Mouse (Mus musculus) layer of hippocampus, adult 8-10 months (tissue): ENCODE data around the gene Sctr. TPM values are rescaled to one million over a fixed set of nuclear protein-coding genes. Genes with fewer than 3 reads are reported as not detected.

Source experiments
- DNase-seq, 2 experiments: peaks; one replicate each; pipeline ENCODE4 v3.0.0; 2022; ENCODE audit warnings: low spot score in 2 of 2
- total RNA-seq, 4 experiments: library from RNA; stranded (reverse); gene quantifications; 2 replicates each; pipeline ENCODE4 v1.2.4; 2022

Gene Sctr
- total RNA-seq, 4 experiments from 2014 or later = 1.1 to 2.7 (median 1.7) TPM

- no peak for DNase-seq
Observed at GRCm38 (mm10) chr1:120027693-120028092, 21.0 kb downstream of the Sctr start.

- DNase-seq = no peak
Observed at GRCm38 (mm10) chr1:120030474-120030873, 23.8 kb downstream of the Sctr start.

GRCm38 (mm10) chr1:120032804-120033468 lies 26.2 kb downstream of the Sctr start:
- DNase-seq = peak; percentile 45 to 70

DNA sequence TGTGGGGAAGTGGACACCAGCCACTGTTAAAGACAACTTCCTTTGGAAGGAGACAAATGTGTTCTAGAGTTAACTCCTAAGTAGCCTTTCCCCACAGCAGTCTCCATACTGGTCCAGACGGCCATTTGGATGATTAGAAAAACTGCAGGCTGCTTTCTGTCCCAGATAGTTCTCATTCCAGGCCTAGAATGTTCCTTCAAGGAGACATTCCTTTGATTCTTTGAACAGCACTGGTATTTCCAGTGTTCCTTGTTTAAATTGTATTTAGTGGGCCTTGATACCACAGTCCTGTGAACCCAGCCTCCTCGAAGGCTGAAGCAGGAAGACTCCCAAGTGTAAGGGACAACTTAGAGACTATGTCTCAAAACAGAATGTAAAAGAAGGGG lies 26.8 kb downstream of the Sctr start:
- no peak for DNase-seq

DNA sequence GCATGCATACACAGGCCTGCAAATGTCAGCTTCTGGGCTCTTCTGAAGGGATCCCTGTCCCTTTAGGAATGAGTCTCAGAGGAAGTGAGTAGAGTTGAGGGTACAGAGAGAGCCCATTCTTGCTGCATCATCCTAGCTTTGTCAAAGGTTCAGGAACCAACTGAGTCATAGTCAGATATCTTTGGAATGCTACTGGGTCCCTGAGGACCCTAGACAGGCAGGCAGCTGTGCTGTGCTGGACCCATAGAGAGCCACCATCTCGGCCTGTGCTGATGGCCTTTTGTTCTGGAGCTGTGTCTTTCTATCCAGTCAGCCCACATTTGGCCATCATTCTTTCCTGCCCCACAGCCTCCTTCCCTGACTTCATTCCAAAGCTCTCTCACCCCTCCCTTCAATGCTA lies 28.1 kb downstream of the Sctr start:
- DNase-seq = no peak

DNA sequence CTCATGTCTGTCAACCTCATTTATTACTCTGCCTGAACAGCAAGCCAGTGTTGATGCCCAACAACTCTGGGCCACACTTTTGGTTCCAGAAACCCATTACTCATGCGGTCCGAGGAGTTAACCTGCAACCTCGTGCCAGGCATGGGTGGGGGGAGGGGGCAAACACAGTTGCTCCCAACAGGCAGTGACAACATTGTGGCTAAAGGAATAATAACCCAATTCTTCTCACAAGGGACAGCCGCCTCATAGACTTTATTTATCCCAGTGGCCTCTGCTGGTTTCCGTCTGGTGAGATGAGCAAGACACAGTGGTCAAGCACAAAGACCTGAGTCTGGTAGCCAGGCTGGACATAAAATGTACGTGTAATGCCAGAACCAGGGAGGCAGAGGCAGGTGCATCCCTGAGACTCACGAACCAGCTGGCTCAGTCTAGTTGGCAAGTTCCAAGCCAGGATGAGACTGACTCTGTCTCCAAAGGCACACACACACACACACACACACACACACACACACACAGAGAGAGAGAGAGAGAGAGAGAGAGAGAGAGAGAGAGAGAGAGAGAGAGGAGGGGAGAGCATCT lies 28.9 kb downstream of the Sctr start:
- DNase-seq = no peak

DNA sequence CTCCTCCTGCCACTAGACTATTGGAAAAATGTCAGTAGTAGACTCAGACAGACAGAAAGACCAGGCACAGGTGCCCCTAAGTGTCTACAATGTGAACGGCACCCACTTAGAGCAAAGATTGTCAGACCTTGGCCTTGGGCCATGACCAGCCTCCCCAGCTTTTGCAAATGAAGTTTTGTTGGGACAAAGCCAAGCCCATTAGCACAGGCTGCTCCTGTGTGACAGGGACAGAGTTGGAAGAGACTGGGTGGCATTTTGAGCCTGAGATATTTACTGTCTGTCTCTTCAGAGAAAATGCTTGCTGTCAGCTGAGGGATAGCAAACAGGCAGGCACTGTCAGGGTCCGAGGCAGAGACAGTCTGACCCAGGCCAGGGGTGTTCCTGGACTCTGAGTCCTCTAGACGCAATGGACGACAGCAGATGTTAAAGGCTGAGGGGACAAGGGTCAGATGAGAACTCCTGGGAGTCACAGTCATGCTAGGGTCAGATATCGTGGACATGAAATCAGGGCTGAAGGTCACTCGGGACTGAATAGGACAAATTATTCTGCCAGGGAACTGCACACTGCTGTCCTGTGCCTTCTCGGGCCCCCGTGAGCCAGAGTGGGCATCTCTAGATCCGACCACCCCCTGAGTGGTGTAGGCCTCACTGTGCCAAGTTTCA lies 30.5 kb downstream of the Sctr start:
- DNase-seq = no peak

- no peak for DNase-seq
Observed at GRCm38 (mm10) chr1:120038594-120038993, 31.9 kb downstream of the Sctr start.

DNA sequence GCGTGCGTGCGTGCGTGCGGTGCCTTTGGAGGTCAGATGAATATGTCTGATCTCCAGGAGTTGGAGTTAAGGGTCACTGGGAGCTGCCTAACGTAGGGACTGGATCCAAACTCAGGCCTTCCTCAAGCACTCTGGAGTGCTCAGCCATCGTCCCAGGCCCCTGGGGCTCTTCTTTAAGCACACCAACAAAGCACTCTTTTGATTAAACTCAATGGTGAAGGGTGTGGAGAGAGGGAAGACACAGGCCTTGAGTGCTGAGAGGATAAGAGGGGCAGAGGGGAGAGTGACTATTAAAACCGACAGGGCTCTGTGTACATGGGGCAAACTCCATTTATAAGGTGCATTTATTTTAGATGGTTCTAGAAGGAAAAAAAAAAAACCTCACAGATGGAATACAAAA lies 35.7 kb downstream of the Sctr start:
- no peak for DNase-seq

DNA sequence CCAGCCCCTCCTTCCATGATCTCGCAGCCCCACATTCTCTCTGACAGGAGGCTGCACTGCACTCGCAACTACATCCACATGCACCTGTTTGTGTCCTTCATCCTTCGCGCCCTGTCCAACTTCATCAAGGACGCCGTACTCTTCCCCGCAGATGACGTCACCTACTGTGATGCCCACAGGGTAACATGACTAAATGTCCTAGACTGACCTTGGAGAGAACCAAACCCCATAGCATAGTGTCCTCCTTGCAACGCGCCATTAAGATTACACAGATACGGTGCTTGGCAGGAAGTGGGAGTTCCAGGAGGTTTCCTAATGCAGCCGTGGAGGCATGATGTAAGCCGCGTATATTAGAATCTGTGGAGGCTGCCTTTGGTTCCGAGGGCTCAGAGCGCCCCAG lies 37.9 kb downstream of the Sctr start:
- DNase-seq = no peak

DNA sequence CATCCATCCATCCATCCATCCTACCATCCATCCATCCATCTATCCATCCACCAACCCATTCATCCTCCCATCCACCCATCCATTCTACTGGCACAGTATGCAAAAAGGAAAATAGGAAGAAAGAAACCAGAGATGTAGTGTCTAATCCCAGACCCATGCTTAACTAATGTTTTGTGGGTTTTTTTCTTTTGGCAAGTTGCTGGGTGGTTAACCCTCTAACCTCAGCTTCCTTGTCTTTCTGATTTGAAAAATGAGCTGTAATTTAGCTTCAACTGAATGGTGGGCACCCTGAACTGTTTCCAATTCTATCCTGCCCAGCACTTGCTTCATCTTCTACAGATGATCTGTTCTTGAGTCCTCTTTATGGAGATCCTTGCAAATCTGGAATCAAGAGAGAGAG lies 40.6 kb downstream of the Sctr start:
- DNase-seq = no peak

DNA sequence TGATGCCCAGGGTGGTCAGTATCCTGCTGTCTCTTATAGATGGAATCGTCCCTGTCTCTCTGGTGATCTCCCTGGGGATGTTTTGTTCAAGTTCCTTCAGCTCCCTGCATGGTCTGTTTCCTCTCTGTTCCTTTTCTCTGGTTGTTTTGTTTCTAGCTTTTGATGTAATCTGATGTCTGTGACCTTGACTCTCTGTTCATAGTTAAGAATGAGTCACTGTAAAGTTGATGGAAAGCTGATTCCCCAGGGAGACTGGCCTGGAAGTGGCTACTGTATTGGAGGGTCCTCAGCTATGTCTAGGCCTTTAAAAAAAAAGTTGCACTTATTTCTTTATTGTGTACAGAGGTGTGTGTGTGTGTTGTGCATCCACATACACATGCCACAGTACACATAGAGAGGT lies 44.4 kb downstream of the Sctr start:
- no peak for DNase-seq

DNA sequence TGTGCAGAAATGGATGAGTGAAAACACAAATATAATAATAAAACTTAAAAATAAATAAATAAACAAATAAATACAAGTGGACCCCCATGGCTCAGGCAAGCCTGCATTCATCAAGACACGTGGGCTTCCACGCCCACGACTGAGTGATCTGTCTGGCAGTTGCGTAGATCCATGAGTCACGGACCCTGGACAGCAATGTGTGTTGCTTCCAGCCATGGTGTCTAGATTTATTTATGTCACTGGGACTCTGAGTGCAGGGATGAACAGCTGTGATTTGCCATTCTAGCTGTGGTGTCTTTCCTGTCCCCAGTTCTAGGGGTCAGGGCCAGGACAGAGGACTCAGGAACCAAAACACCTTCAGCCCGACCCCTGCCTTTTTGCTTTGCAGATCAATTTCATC lies 48.3 kb downstream of the Sctr start:
- no peak for DNase-seq

- DNase-seq = no peak
Observed at GRCm38 (mm10) chr1:120055475-120055874, 48.8 kb downstream of the Sctr start.

- DNase-seq = no peak
Observed at GRCm38 (mm10) chr1:120056236-120056635, 49.5 kb downstream of the Sctr start.

DNA sequence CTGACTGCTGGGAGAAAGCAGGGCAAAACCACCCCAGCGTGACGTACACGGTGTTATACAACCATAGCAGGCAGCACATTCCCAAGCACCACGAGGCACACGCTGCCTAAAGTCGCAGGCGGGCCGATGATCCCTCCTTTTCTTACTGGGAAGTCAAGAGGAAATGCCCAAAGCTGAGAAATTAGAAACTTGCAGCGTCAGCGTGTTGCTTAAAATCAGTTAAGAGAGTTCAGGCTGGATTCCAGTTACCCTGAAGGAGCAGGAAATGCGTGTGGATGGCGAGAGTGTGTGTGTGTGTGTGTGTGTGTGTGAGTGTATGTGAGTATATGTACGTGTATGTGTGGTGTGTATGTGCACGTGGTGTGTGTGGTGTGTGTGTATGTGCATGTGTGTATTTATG lies 50.4 kb downstream of the Sctr start:
- no peak for DNase-seq

- no peak for DNase-seq
Observed at GRCm38 (mm10) chr1:120057674-120058430, 51.2 kb downstream of the Sctr start.

DNA sequence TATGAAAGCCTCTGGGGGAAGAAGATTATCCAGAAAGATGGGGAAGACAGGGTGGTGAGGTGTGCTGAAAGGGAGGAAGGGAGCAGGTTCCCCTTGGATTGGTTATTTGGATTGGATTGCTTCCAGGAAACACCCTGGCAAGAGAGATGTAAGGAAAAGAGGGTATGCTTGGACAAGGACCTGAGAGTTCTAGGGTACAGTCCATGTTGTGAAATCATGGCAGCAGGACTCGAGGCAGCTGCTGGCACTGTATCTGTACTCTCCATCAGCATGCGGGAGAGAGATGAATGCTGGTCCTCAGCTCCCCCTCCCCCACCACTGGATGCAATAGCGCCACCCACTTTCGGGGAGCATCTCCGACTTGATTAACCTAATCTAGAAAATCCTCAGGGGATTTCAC lies 54.0 kb downstream of the Sctr start:
- DNase-seq = no peak

DNA sequence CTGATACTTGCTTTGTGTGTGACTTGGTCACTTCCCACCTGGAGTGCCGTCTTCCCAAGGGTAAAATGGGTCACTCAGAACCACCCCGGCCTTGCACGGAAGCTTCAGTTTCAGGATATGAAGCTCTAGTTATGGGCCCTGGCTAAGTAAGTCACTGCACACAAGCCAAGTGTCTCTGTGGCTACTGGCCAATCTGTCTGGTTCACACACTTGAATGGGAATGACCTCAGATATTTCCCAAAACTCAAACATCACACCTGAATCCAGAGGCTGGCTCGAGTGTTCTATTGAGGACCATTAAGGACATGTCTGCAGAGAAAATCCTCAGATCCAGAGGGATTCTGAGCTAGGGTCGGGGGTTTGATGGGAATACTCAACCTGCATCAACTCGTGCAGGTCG lies 55.5 kb downstream of the Sctr start:
- DNase-seq = no peak

- no peak for DNase-seq
Observed at GRCm38 (mm10) chr1:120064036-120064682, 57.5 kb downstream of the Sctr start.

DNA sequence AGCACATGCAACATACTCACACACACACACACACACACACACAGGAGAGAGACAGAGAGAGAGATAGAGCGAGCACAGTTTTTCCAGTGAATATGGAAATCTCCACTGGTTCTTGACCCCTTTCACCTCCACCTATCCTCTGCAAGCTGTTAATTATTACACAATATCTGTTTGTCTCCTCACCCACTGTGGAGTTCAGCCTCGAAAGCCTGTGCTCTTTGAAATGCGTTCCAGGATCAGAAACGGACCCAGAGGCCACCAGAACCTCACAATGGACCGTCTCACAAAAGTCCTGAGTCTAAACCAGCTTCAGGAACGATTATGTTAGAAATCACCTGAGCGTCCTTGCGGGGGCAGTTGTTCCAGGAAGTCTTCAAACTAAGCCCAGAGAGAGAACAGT lies 59.5 kb downstream of the Sctr start:
- no peak for DNase-seq

DNA sequence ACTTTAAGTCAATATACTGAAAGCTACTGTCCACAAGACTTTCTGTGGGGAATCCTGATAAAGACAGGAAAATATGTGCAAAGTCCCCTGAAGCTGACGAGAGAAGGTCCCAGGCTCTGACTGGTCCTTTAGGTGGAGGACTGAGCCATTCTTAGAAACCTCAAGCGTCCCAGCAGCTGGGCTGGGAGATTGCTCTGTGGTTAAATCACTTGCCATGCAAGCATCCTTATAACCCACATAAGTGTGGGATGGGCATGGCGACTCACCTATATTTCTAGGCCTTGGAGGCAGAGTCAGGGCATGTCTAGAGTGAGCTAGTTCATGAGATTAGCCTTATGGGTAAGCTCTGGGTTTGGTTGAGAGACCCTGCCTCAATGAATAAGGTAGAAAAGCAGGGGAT lies 59.9 kb downstream of the Sctr start:
- no peak for DNase-seq
